In genomic region chr3:59080919-59081318, GRCm38 (mm10) we compare ENCODE assay signal across 7 mouse cellular contexts. TPM values are rescaled to one million over a fixed set of nuclear protein-coding genes. Genes with fewer than 3 reads are reported as not detected.
DNase-seq lines count a peak whose midpoint lies in the region; ATAC-seq and TF ChIP-seq lines count a peak whose summit lies in the region.

No protein-coding gene starts in this region.

- no peak for TF ChIP-seq CTCF in CH12.LX (conservative IDR thresholded peaks at IDR 0.05 in 1 of 2, IDR thresholded peaks at IDR 0.05 in 1 of 2; ENCODE audit: low read depth in 2 of 2, low read length in 2 of 2)

- H3K79me2 ChIP-seq in CH12.LX (replicated peaks; ENCODE audit: control insufficient read depth, extremely low read depth, insufficient read depth, poor library complexity, severe bottlenecking): no peaks in the 10 kb centered on the region

- peak overlapping the region; percentile 75 for H3K27ac ChIP-seq in CH12.LX (ENCODE audit: insufficient read depth, low read depth)

- DNase-seq in CD4-positive helper T cell, adult 2 months (ENCODE audit: low read depth, low spot score): peak; percentile 80
- DNase-seq in CH12.LX (ENCODE audit: extremely low read depth): peak; percentile 92
- DNase-seq in left cerebral cortex, adult 11 months (ENCODE audit: low spot score): no peak
- DNase-seq in MN1 (ENCODE audit: low spot score): no peak

- peaks cover 20 to 46% of the 10 kb centered on the region in 2 experiments for H3K4me1 ChIP-seq in CH12.LX (ENCODE audit: control insufficient read depth in 1 of 2, insufficient read depth in 2 of 2)

- peak overlapping the region in 2 of 3 experiments; percentile 36 to 52 for H3K4me3 ChIP-seq in CH12.LX (replicated peaks in 1 of 3; ENCODE audit: low read depth in 2 of 3, low read length in 2 of 3, poor library complexity in 1 of 3)

- dilution Hi-C loops in CH12.LX (cut with MboI; ENCODE audit: extremely low pct_ligation_motif_present, extremely low pct_unique_long_range_greater_than_20kb, low sequenced_read_pairs): no loop called here

- H3K4me2 ChIP-seq in CH12.LX (ENCODE audit: insufficient read depth, low read depth, poor library complexity, severe bottlenecking): peak overlapping the region; percentile 58

- in situ Hi-C loops in CH12.LX (cut with MboI; ENCODE audit: low pct_ligation_motif_present, low pct_unique_long_range_greater_than_20kb, low sequenced_read_pairs): loop anchor here (5.0 kb wide), 1 partner anchor 36 kb away; no protein-coding TSS in a partner anchor

- H3K36me3 ChIP-seq in CH12.LX (replicated peaks in 1 of 2; ENCODE audit: control insufficient read depth in 1 of 2, insufficient read depth in 1 of 2, low read length in 1 of 2): peaks cover 0 to 11% of the 10 kb centered on the region in 2 experiments

- no peaks in the 10 kb centered on the region for H3K27me3 ChIP-seq in CH12.LX (replicated peaks)

- peak; percentile 86 for TF ChIP-seq EP300 in CH12.LX (IDR thresholded peaks at IDR 0.05; ENCODE audit: low read length)

- ATAC-seq in inflammation-experienced regulatory T-cells, adult 6 months: peak; percentile 87
- peak; percentile 33; the same call in 1 of the 2 replicates for ATAC-seq in monocyte, adult 5-6 weeks (replicated peaks; ENCODE audit: insufficient number of reproducible peaks, low FRiP score, low TSS enrichment, poor library complexity, severe bottlenecking)
- no peak for ATAC-seq in erythroblast, adult 5-6 weeks (replicated peaks; ENCODE audit: low FRiP score, poor library complexity, severe bottlenecking)

- H3K9me3 ChIP-seq in CH12.LX (replicated peaks; ENCODE audit: low read length): no peaks in the 10 kb centered on the region

- no peak for TF ChIP-seq RAD21 in CH12.LX (IDR thresholded peaks at IDR 0.05; ENCODE audit: low read depth, low read length)

- TF ChIP-seq POLR2A in CH12.LX (IDR thresholded peaks at IDR 0.05; ENCODE audit: low read depth, low read length): peak; percentile 56; the same call in 1 of the 2 replicates

- peak overlapping the region; percentile 21; the same call in 1 of the 2 replicates for H3K9ac ChIP-seq in CH12.LX (ENCODE audit: insufficient read depth, low read depth)

TF ChIP-seq in CH12.LX, 34 proteins besides CTCF, POLR2A, EP300 and RAD21:
- no peak for TF ChIP-seq ZKSCAN1 (IDR thresholded peaks at IDR 0.05; ENCODE audit: borderline replicate concordance, low read depth, low read length)
- TF ChIP-seq E2F4 (IDR thresholded peaks at IDR 0.05; ENCODE audit: insufficient replicate concordance, low read depth, low read length): no peak
- no peak for TF ChIP-seq GABPA (IDR thresholded peaks at IDR 0.05; ENCODE audit: insufficient replicate concordance, low read depth, low read length)
- 0 out of 2 replicates have a peak, but pooled peaks have one; percentile 50 for TF ChIP-seq TBP (conservative IDR thresholded peaks at IDR 0.05; ENCODE audit: low read depth, low read length)
- TF ChIP-seq ZNF384 (IDR thresholded peaks at IDR 0.05; ENCODE audit: low read depth, low read length): no peak
- TF ChIP-seq JUN (IDR thresholded peaks at IDR 0.05; ENCODE audit: insufficient read depth, low read depth, low read length): peak; percentile 93
- peak; percentile 38; the same call in 1 of the 2 replicates for TF ChIP-seq MYC (IDR thresholded peaks at IDR 0.05; ENCODE audit: low read depth, low read length)
- peak; percentile 76 for TF ChIP-seq JUND (conservative IDR thresholded peaks at IDR 0.05; ENCODE audit: low read depth, low read length)
- no peak for TF ChIP-seq NRF1 (IDR thresholded peaks at IDR 0.05; ENCODE audit: low read depth, low read length)
- peak; percentile 45; the same call in 1 of the 2 replicates for TF ChIP-seq MEF2A (IDR thresholded peaks at IDR 0.05; ENCODE audit: borderline replicate concordance, low read depth, low read length)
- no peak for TF ChIP-seq USF2 (conservative IDR thresholded peaks at IDR 0.05; ENCODE audit: low read depth, low read length)
- TF ChIP-seq BHLHE40 (IDR thresholded peaks at IDR 0.05; ENCODE audit: low read depth, low read length): peak; percentile 96
- peak; percentile 59; the same call in 1 of the 2 replicates for TF ChIP-seq MAFK (IDR thresholded peaks at IDR 0.05; ENCODE audit: insufficient replicate concordance, low read length)
- TF ChIP-seq NELFE (IDR thresholded peaks at IDR 0.05; ENCODE audit: low read depth, low read length): no peak; the same call in 1 of the 2 replicates
- TF ChIP-seq MXI1 (IDR thresholded peaks at IDR 0.05; ENCODE audit: low read depth, low read length): no peak
- TF ChIP-seq ELF1 (IDR thresholded peaks at IDR 0.05; ENCODE audit: low read depth, low read length): peak; percentile 73; the same call in 1 of the 2 replicates
- TF ChIP-seq HCFC1 (IDR thresholded peaks at IDR 0.05; ENCODE audit: low read depth, low read length): 0 out of 2 replicates have a peak, but pooled peaks have one; percentile 43
- TF ChIP-seq CHD2 (IDR thresholded peaks at IDR 0.05; ENCODE audit: low read length): peak; percentile 69; the same call in 1 of the 2 replicates
- TF ChIP-seq PAX5 (IDR thresholded peaks at IDR 0.05; ENCODE audit: low read length): no peak
- no peak for TF ChIP-seq KAT2A (IDR thresholded peaks at IDR 0.05; ENCODE audit: insufficient replicate concordance, low read length)
- no peak for TF ChIP-seq POLR2AphosphoS2 (IDR thresholded peaks at IDR 0.05; ENCODE audit: low read depth, low read length)
- no peak for TF ChIP-seq USF1 (IDR thresholded peaks at IDR 0.05; ENCODE audit: low read depth, low read length)
- TF ChIP-seq MAZ (IDR thresholded peaks at IDR 0.05; ENCODE audit: low read depth, low read length): peak; percentile 84
- TF ChIP-seq CHD1 (IDR thresholded peaks at IDR 0.05; ENCODE audit: low read depth, low read length): no peak
- TF ChIP-seq IRF4 (IDR thresholded peaks at IDR 0.05; ENCODE audit: low read depth, low read length): peak; percentile 86
- no peak for TF ChIP-seq UBTF (IDR thresholded peaks at IDR 0.05; ENCODE audit: low read depth, low read length)
- TF ChIP-seq TCF12 (IDR thresholded peaks at IDR 0.05; ENCODE audit: low read depth, low read length): peak; percentile 95
- no peak for TF ChIP-seq SIN3A (IDR thresholded peaks at IDR 0.05; ENCODE audit: low read length)
- no peak for TF ChIP-seq SMC3 (IDR thresholded peaks at IDR 0.05; ENCODE audit: low read depth, low read length)
- no peak for TF ChIP-seq MAX (IDR thresholded peaks at IDR 0.05; ENCODE audit: low read length)
- TF ChIP-seq ZMIZ1 (IDR thresholded peaks at IDR 0.05; ENCODE audit: low read depth, low read length): peak; percentile 65; the same call in 1 of the 2 replicates
- TF ChIP-seq ETS1 (conservative IDR thresholded peaks at IDR 0.05; ENCODE audit: low read depth, low read length): peak; percentile 95
- no peak for TF ChIP-seq ZC3H11A (IDR thresholded peaks at IDR 0.05; ENCODE audit: low read depth, low read length)
- TF ChIP-seq RCOR1 (conservative IDR thresholded peaks at IDR 0.05; ENCODE audit: low read depth, low read length): peak; percentile 66

RNA-seq across cellular contexts. Expression of gene Gpr171, which starts 20.7 kb away (rescaled TPM):
- total RNA-seq in CH12.LX (2012; rRNA removed): 12.6 and 15.4 TPM in 2 replicates
- 59.4 and 65.8 TPM in 2 replicates for total RNA-seq in CH12.LX (2014; rRNA removed)
- 18.4 and 20.9 TPM in 2 replicates for polyA plus RNA-seq in CH12.LX (2012; ENCODE audit: insufficient read length, low read depth)
- 10 to 100 TPM; 45.7 to 91.9 (median 55.6) TPM for polyA plus RNA-seq in inflammation-experienced regulatory T-cells, adult 6 months (2017; shearing (Covaris generic))
- total RNA-seq in monocyte, adult 5-6 weeks (2017): 42.7 to 93.4 TPM (median 62.6 TPM) in 3 replicates
- 1.3 and 1.9 TPM in 2 replicates for total RNA-seq in erythroblast, adult 5-6 weeks (2015; ENCODE audit: low replicate concordance)
- 2.2 and 4.5 TPM in 2 replicates for total RNA-seq in erythroblast, adult 5-6 weeks (2017; ENCODE audit: low replicate concordance)

Comparison
In these comparisons a context has a peak if more than half of its experiments do, and no peak if none do; other contexts are left out.
1. DNase-seq: peak in CD4-positive helper T cell, adult 2 months (single experiment) and CH12.LX (single experiment); none in left cerebral cortex, adult 11 months (single experiment) and MN1 (single experiment).